Mouse (Mus musculus) brown adipose tissue, adult 24 weeks (tissue): Measurements from ENCODE around the gene Wdr59. TPM values are rescaled to one million over a fixed set of nuclear protein-coding genes. Genes with fewer than 3 reads are reported as not detected.

Source experiments
- H3K27ac ChIP-seq: fragments of 200-500 bp; replicated peaks from 2 replicates; pipeline ENCODE4 v1.5.1; 2012; ENCODE audit warnings: low read depth, mild to moderate bottlenecking, low read length
- H3K4me1 ChIP-seq: fragments of 200-500 bp; 2 replicates; pipeline ENCODE4 v1.6.1; 2012; ENCODE audit warnings: low read length, mixed read lengths; ENCODE audit not compliant: control insufficient read depth, insufficient read depth, insufficient read length
- H3K4me3 ChIP-seq: fragments of 200-500 bp; 2 replicates; pipeline ENCODE4 v1.5.1; 2012; ENCODE audit warnings: low read depth, mild to moderate bottlenecking, low read length, moderate library complexity; ENCODE audit not compliant: insufficient read depth
- polyA plus RNA-seq: library from polyadenylated mRNA; stranded (reverse); fragments of >200 nt; gene quantifications from 2 replicates; pipeline ENCODE4 v1.2.4, GENCODE M21; 2012; ENCODE audit not compliant: missing spikeins, insufficient read depth, insufficient read length

Wdr59 gene
- 4.5 and 4.6 TPM in 2 replicates for polyA plus RNA-seq

- no peak within 1 kb of the TSS for H3K27ac ChIP-seq
- H3K4me1 ChIP-seq, result no peaks in the 10 kb centered on the region
- peak within 1 kb of the TSS; percentile 55 for H3K4me3 ChIP-seq
These were observed at the start of gene Wdr59 for GRCm38 (mm10) chr8:111521713-111522429. TSS of gene Wdr59 (minus strand) at chr8:111522092.

- no peak overlapping the region for H3K4me3 ChIP-seq
- H3K27ac ChIP-seq, result no peak overlapping the region
- peaks cover 15% of the 10 kb centered on the region for H3K4me1 ChIP-seq
These were observed 49.8 kb upstream of the Wdr59 start for GRCm38 (mm10) chr8:111571661-111572060.

- peaks cover 20% of the 10 kb centered on the region for H3K4me1 ChIP-seq
- no peak overlapping the region for H3K4me3 ChIP-seq
- H3K27ac ChIP-seq, result peak overlapping the region; percentile 8; the same call in 1 of the 2 replicates
These were observed 48.5 kb upstream of the Wdr59 start for GRCm38 (mm10) chr8:111570432-111570831.

- Histone ChIP-seq H3K27ac (peak overlapping the region; percentile 8; the same call in 1 of the 2 replicates), H3K4me1 (peaks cover 20% of the 10 kb centered on the region), H3K4me3 (no peak overlapping the region)
These were observed 48.0 kb upstream of the Wdr59 start for GRCm38 (mm10) chr8:111569926-111570325.

GRCm38 (mm10) chr8:111568029-111568428 is 46.1 kb upstream of the Wdr59 start:
- H3K27ac ChIP-seq, result no peak overlapping the region

GRCm38 (mm10) chr8:111567571-111567970 is 45.7 kb upstream of the Wdr59 start:
- H3K4me1 ChIP-seq, result peaks cover 23% of the 10 kb centered on the region
- no peak overlapping the region for H3K4me3 ChIP-seq
- H3K27ac ChIP-seq, result no peak overlapping the region

More at GRCm38 (mm10) chr8:111568029-111568428, 46.1 kb upstream of the Wdr59 start:
- no peak overlapping the region for H3K4me3 ChIP-seq
- peaks cover 23% of the 10 kb centered on the region for H3K4me1 ChIP-seq

GRCm38 (mm10) chr8:111566326-111566725 is 44.4 kb upstream of the Wdr59 start:
- H3K4me3 ChIP-seq, result no peak overlapping the region
- peaks cover 23% of the 10 kb centered on the region for H3K4me1 ChIP-seq
- no peak overlapping the region for H3K27ac ChIP-seq

GRCm38 (mm10) chr8:111565784-111566191 is 43.9 kb upstream of the Wdr59 start:
- H3K27ac ChIP-seq, result no peak overlapping the region
- H3K4me1 ChIP-seq, result peaks cover 23% of the 10 kb centered on the region

GRCm38 (mm10) chr8:111564093-111564492 is 42.2 kb upstream of the Wdr59 start:
- Histone ChIP-seq H3K4me1 (peaks cover 28% of the 10 kb centered on the region), H3K27ac (no peak overlapping the region), H3K4me3 (no peak overlapping the region)

More at GRCm38 (mm10) chr8:111565784-111566191, 43.9 kb upstream of the Wdr59 start:
- H3K4me3 ChIP-seq, result no peak overlapping the region

GRCm38 (mm10) chr8:111563687-111564086 is 41.8 kb upstream of the Wdr59 start:
- peaks cover 31% of the 10 kb centered on the region for H3K4me1 ChIP-seq
- no peak overlapping the region for H3K4me3 ChIP-seq
- H3K27ac ChIP-seq, result no peak overlapping the region; the same call in 1 of the 2 replicates

- Histone ChIP-seq H3K27ac (no peak overlapping the region), H3K4me3 (no peak overlapping the region), H3K4me1 (peaks cover 30% of the 10 kb centered on the region)
These were observed 41.2 kb upstream of the Wdr59 start for GRCm38 (mm10) chr8:111563075-111563474.

GRCm38 (mm10) chr8:111562274-111562803 is 40.4 kb upstream of the Wdr59 start:
- peaks cover 34% of the 10 kb centered on the region for H3K4me1 ChIP-seq
- peak overlapping the region; percentile 68 for H3K27ac ChIP-seq
- no peak overlapping the region for H3K4me3 ChIP-seq

- Histone ChIP-seq H3K4me3 (no peak overlapping the region), H3K4me1 (peaks cover 35% of the 10 kb centered on the region), H3K27ac (peak overlapping the region; percentile 20; the same call in 1 of the 2 replicates)
These were observed 39.9 kb upstream of the Wdr59 start for GRCm38 (mm10) chr8:111561824-111562223.

GRCm38 (mm10) chr8:111551511-111552130 is 29.7 kb upstream of the Wdr59 start:
- Histone ChIP-seq H3K4me1 (peaks cover 23% of the 10 kb centered on the region), H3K4me3 (no peak overlapping the region), H3K27ac (peak overlapping the region; percentile 86)
